Mouse (Mus musculus): Measurements from ENCODE around the gene Ltbp1. TPM values are rescaled to one million over a fixed set of nuclear protein-coding genes. Genes with fewer than 3 reads are reported as not detected.

Ltbp1 gene
- polyA plus RNA-seq, 1 experiment from 2014 or later = 53.9 TPM

- no peaks in the 10 kb centered on the region for H3K36me3 ChIP-seq (ENCODE audit: control insufficient read depth, insufficient read depth, low read length)
- H3K4me2 ChIP-seq (ENCODE audit: low read depth, low read length) = no peak overlapping the region
- H3K4me3 ChIP-seq (ENCODE audit: low read depth, low read length) = no peak overlapping the region
- ATAC-seq (ENCODE audit: low read depth) (no peak), DNase-seq (ENCODE audit: low spot score) (no peak)
- H3K9ac ChIP-seq (ENCODE audit: low read depth, low read length) = no peak overlapping the region
- H3K27ac ChIP-seq (replicated peaks; ENCODE audit: low read depth, low read length) = no peak overlapping the region
- peaks cover 3% of the 10 kb centered on the region; the same call in 1 of the 2 replicates for H3K4me1 ChIP-seq (ENCODE audit: control insufficient read depth, insufficient read depth, low read length)
- 59% methylated on average over 8 of the region's 8 CpGs for WGBS
- no peaks in the 10 kb centered on the region for H3K9me3 ChIP-seq (ENCODE audit: control insufficient read depth, low read length)
- H3K27me3 ChIP-seq (replicated peaks; ENCODE audit: control insufficient read depth, insufficient read depth, low read length) = no peaks in the 10 kb centered on the region
Measured at GRCm38 (mm10) chr17:74976167-74976985, 29.0 kb upstream of the Ltbp1 start.

- Histone ChIP-seq H3K4me1 (ENCODE audit: control insufficient read depth, insufficient read depth, low read length) (peaks cover 3% of the 10 kb centered on the region; the same call in 1 of the 2 replicates), H3K4me2 (ENCODE audit: low read depth, low read length) (no peak overlapping the region), H3K27me3 (replicated peaks; ENCODE audit: control insufficient read depth, insufficient read depth, low read length) (no peaks in the 10 kb centered on the region), H3K27ac (replicated peaks; ENCODE audit: low read depth, low read length) (no peak overlapping the region), H3K4me3 (ENCODE audit: low read depth, low read length) (no peak overlapping the region), H3K9ac (ENCODE audit: low read depth, low read length) (no peak overlapping the region), H3K36me3 (ENCODE audit: control insufficient read depth, insufficient read depth, low read length) (no peaks in the 10 kb centered on the region), H3K9me3 (ENCODE audit: control insufficient read depth, low read length) (no peaks in the 10 kb centered on the region)
- WGBS = 64% methylated on average over 8 of the region's 8 CpGs
- ATAC-seq (ENCODE audit: low read depth) (no peak), DNase-seq (ENCODE audit: low spot score) (no peak)
Measured at GRCm38 (mm10) chr17:74979767-74980166, 25.6 kb upstream of the Ltbp1 start.

- Histone ChIP-seq H3K9me3 (ENCODE audit: control insufficient read depth, low read length) (no peaks in the 10 kb centered on the region), H3K27ac (replicated peaks; ENCODE audit: low read depth, low read length) (no peak overlapping the region), H3K9ac (ENCODE audit: low read depth, low read length) (no peak overlapping the region), H3K4me2 (ENCODE audit: low read depth, low read length) (no peak overlapping the region), H3K4me3 (ENCODE audit: low read depth, low read length) (no peak overlapping the region), H3K4me1 (ENCODE audit: control insufficient read depth, insufficient read depth, low read length) (no peaks in the 10 kb centered on the region), H3K27me3 (replicated peaks; ENCODE audit: control insufficient read depth, insufficient read depth, low read length) (no peaks in the 10 kb centered on the region), H3K36me3 (ENCODE audit: control insufficient read depth, insufficient read depth, low read length) (no peaks in the 10 kb centered on the region)
- no peak for DNase-seq (ENCODE audit: low spot score)
- no peak for ATAC-seq (ENCODE audit: low read depth)
- WGBS = 73% methylated on average over 5 of the region's 5 CpGs
Measured at GRCm38 (mm10) chr17:74981703-74982102, 23.7 kb upstream of the Ltbp1 start.

- no peaks in the 10 kb centered on the region for H3K27me3 ChIP-seq (replicated peaks; ENCODE audit: control insufficient read depth, insufficient read depth, low read length)
- DNase-seq (ENCODE audit: low spot score) (no peak), ATAC-seq (ENCODE audit: low read depth) (no peak; the same call in 1 of the 2 replicates)
- no peak overlapping the region for H3K27ac ChIP-seq (replicated peaks; ENCODE audit: low read depth, low read length)
- H3K4me3 ChIP-seq (ENCODE audit: low read depth, low read length) = no peak overlapping the region
- 40% methylated on average over 1 of the region's 1 CpGs for WGBS
- no peak overlapping the region for H3K9ac ChIP-seq (ENCODE audit: low read depth, low read length)
- no peak overlapping the region for H3K4me2 ChIP-seq (ENCODE audit: low read depth, low read length)
- H3K4me1 ChIP-seq (ENCODE audit: control insufficient read depth, insufficient read depth, low read length) = no peaks in the 10 kb centered on the region
- no peaks in the 10 kb centered on the region for H3K36me3 ChIP-seq (ENCODE audit: control insufficient read depth, insufficient read depth, low read length)
- no peaks in the 10 kb centered on the region for H3K9me3 ChIP-seq (ENCODE audit: control insufficient read depth, low read length)
Measured at GRCm38 (mm10) chr17:74982880-74983279, 22.5 kb upstream of the Ltbp1 start.

- Histone ChIP-seq H3K4me1 (ENCODE audit: control insufficient read depth, insufficient read depth, low read length) (no peaks in the 10 kb centered on the region), H3K36me3 (ENCODE audit: control insufficient read depth, insufficient read depth, low read length) (no peaks in the 10 kb centered on the region), H3K27me3 (replicated peaks; ENCODE audit: control insufficient read depth, insufficient read depth, low read length) (no peaks in the 10 kb centered on the region), H3K4me2 (ENCODE audit: low read depth, low read length) (no peak overlapping the region), H3K4me3 (ENCODE audit: low read depth, low read length) (no peak overlapping the region), H3K27ac (replicated peaks; ENCODE audit: low read depth, low read length) (no peak overlapping the region), H3K9me3 (ENCODE audit: control insufficient read depth, low read length) (no peaks in the 10 kb centered on the region), H3K9ac (ENCODE audit: low read depth, low read length) (no peak overlapping the region)
- ATAC-seq (ENCODE audit: low read depth) (no peak), DNase-seq (ENCODE audit: low spot score) (no peak)
- WGBS = 83% methylated on average over 1 of the region's 1 CpGs
Measured at GRCm38 (mm10) chr17:74984071-74984470, 21.3 kb upstream of the Ltbp1 start.

GRCm38 (mm10) chr17:74984681-74985080 lies 20.7 kb upstream of the Ltbp1 start:
- no peak for ATAC-seq (ENCODE audit: low read depth)
- no peak overlapping the region for H3K4me2 ChIP-seq (ENCODE audit: low read depth, low read length)
- H3K4me3 ChIP-seq (ENCODE audit: low read depth, low read length) = no peak overlapping the region
- peaks cover 2% of the 10 kb centered on the region; the same call in 1 of the 2 replicates for H3K9me3 ChIP-seq (ENCODE audit: control insufficient read depth, low read length)
- no peak overlapping the region for H3K9ac ChIP-seq (ENCODE audit: low read depth, low read length)
- DNase-seq (ENCODE audit: low spot score) = no peak
- no peaks in the 10 kb centered on the region for H3K27me3 ChIP-seq (replicated peaks; ENCODE audit: control insufficient read depth, insufficient read depth, low read length)
- H3K36me3 ChIP-seq (ENCODE audit: control insufficient read depth, insufficient read depth, low read length) = no peaks in the 10 kb centered on the region
- H3K27ac ChIP-seq (replicated peaks; ENCODE audit: low read depth, low read length) = no peak overlapping the region
- H3K4me1 ChIP-seq (ENCODE audit: control insufficient read depth, insufficient read depth, low read length) = no peaks in the 10 kb centered on the region

- no peak overlapping the region for H3K9ac ChIP-seq (ENCODE audit: low read depth, low read length)
- H3K4me3 ChIP-seq (ENCODE audit: low read depth, low read length) = no peak overlapping the region
- no peaks in the 10 kb centered on the region for H3K36me3 ChIP-seq (ENCODE audit: control insufficient read depth, insufficient read depth, low read length)
- no peaks in the 10 kb centered on the region for H3K4me1 ChIP-seq (ENCODE audit: control insufficient read depth, insufficient read depth, low read length)
- H3K4me2 ChIP-seq (ENCODE audit: low read depth, low read length) = no peak overlapping the region
- DNase-seq (ENCODE audit: low spot score) (no peak), ATAC-seq (ENCODE audit: low read depth) (no peak)
- H3K27me3 ChIP-seq (replicated peaks; ENCODE audit: control insufficient read depth, insufficient read depth, low read length) = no peaks in the 10 kb centered on the region
- WGBS = 44% methylated on average over 1 of the region's 1 CpGs
- H3K27ac ChIP-seq (replicated peaks; ENCODE audit: low read depth, low read length) = no peak overlapping the region
- peaks cover 6% of the 10 kb centered on the region; the same call in 1 of the 2 replicates for H3K9me3 ChIP-seq (ENCODE audit: control insufficient read depth, low read length)
Measured at GRCm38 (mm10) chr17:74987067-74987466, 18.3 kb upstream of the Ltbp1 start.

- Histone ChIP-seq H3K27me3 (replicated peaks; ENCODE audit: control insufficient read depth, insufficient read depth, low read length) (no peaks in the 10 kb centered on the region), H3K9me3 (ENCODE audit: control insufficient read depth, low read length) (peaks cover 6% of the 10 kb centered on the region; the same call in 1 of the 2 replicates), H3K9ac (ENCODE audit: low read depth, low read length) (no peak overlapping the region), H3K4me2 (ENCODE audit: low read depth, low read length) (no peak overlapping the region), H3K4me3 (ENCODE audit: low read depth, low read length) (no peak overlapping the region), H3K27ac (replicated peaks; ENCODE audit: low read depth, low read length) (no peak overlapping the region), H3K36me3 (ENCODE audit: control insufficient read depth, insufficient read depth, low read length) (no peaks in the 10 kb centered on the region), H3K4me1 (ENCODE audit: control insufficient read depth, insufficient read depth, low read length) (peaks cover 10% of the 10 kb centered on the region)
- ATAC-seq (ENCODE audit: low read depth) (no peak), DNase-seq (ENCODE audit: low spot score) (no peak)
- WGBS = 94% methylated on average over 4 of the region's 4 CpGs
Measured at GRCm38 (mm10) chr17:74989691-74990090, 15.7 kb upstream of the Ltbp1 start.

- Histone ChIP-seq H3K4me3 (ENCODE audit: low read depth, low read length) (no peak overlapping the region), H3K36me3 (ENCODE audit: control insufficient read depth, insufficient read depth, low read length) (no peaks in the 10 kb centered on the region), H3K4me1 (ENCODE audit: control insufficient read depth, insufficient read depth, low read length) (peaks cover 18% of the 10 kb centered on the region), H3K9ac (ENCODE audit: low read depth, low read length) (no peak overlapping the region), H3K27ac (replicated peaks; ENCODE audit: low read depth, low read length) (no peak overlapping the region), H3K9me3 (ENCODE audit: control insufficient read depth, low read length) (peaks cover 6% of the 10 kb centered on the region; the same call in 1 of the 2 replicates), H3K4me2 (ENCODE audit: low read depth, low read length) (no peak overlapping the region), H3K27me3 (replicated peaks; ENCODE audit: control insufficient read depth, insufficient read depth, low read length) (no peaks in the 10 kb centered on the region)
- DNase-seq (ENCODE audit: low spot score) (no peak), ATAC-seq (ENCODE audit: low read depth) (no peak)
- 77% methylated on average over 3 of the region's 3 CpGs for WGBS
Measured at GRCm38 (mm10) chr17:74990561-74990960, 14.8 kb upstream of the Ltbp1 start.

Data from embryonic facial prominence, embryonic 14.5 days (tissue).